Mouse (Mus musculus) heart, adult 2 months (tissue): Measurements from ENCODE around the gene Wnt6. TPM values are rescaled to one million over a fixed set of nuclear protein-coding genes. Genes with fewer than 3 reads are reported as not detected.
"Not testable (repeated sequence)": the region's sequence is repeated elsewhere in the genome, so short reads cannot be mapped to it uniquely, and the experiment has no call there.

Experiments
- DNase-seq, 2 experiments: peaks; one replicate each; pipeline ENCODE4 v3.0.0; 2021
- H3K27ac ChIP-seq: fragments of 200-600 bp; 2 replicates; pipeline ENCODE4 v1.8.1; 2022
- H3K27me3 ChIP-seq: fragments of 200-500 bp; 2 replicates; pipeline ENCODE4 v1.6.1; 2012; ENCODE audit warnings: mild to moderate bottlenecking, low read length, inconsistent platforms, mixed read lengths; ENCODE audit not compliant: control insufficient read depth, insufficient read depth
- H3K36me3 ChIP-seq: fragments of 200-500 bp; 2 replicates; pipeline ENCODE4 v1.6.1; 2012; ENCODE audit warnings: low read length, inconsistent platforms; ENCODE audit not compliant: control insufficient read depth, insufficient read depth
- H3K4me1 ChIP-seq: fragments of 200-500 bp; 2 replicates; pipeline ENCODE4 v1.6.1; 2011; ENCODE audit warnings: low read length; ENCODE audit not compliant: control insufficient read depth, insufficient read depth
- H3K4me3 ChIP-seq: fragments of 200-600 bp; 2 replicates; pipeline ENCODE4 v1.8.1; 2022
- H3K79me2 ChIP-seq: fragments of 200-500 bp; replicated peaks from 2 replicates; pipeline ENCODE4 v1.6.1; 2012; ENCODE audit warnings: mild to moderate bottlenecking, inconsistent platforms, low read length, moderate library complexity, mixed read lengths; ENCODE audit not compliant: control insufficient read depth, insufficient read depth
- H3K9ac ChIP-seq: fragments of 200-500 bp; 2 replicates; pipeline ENCODE4 v1.6.1; 2012; ENCODE audit warnings: low read depth, mild to moderate bottlenecking, control low read depth, inconsistent platforms, low read length, mixed read lengths
- CTCF ChIP-seq: fragments of 200-600 bp; IDR thresholded peaks from 2 replicates; pipeline ENCODE4 v1.8.1; 2022; ENCODE audit warnings: antibody characterized with exemption, mild to moderate bottlenecking, moderate library complexity
- EP300 ChIP-seq: fragments of 200-500 bp; IDR thresholded peaks from 2 replicates; pipeline ENCODE4 v1.6.1; 2011; ENCODE audit warnings: low read depth, low read length, control low read depth; ENCODE audit not compliant: insufficient read depth
- POLR2A ChIP-seq: fragments of 200-500 bp; IDR thresholded peaks from 2 replicates; pipeline ENCODE4 v1.6.1; 2011; ENCODE audit warnings: mild to moderate bottlenecking, low read depth, low read length, control low read depth; ENCODE audit not compliant: insufficient read depth
- WGBS: fragments of 180-500 bp; shearing (Covaris S2); methylation state at CpG from one replicate; pipeline ENCODE4 v1.1.7; 2018; 5-methylcytosine and 5-hydroxymethylcytosine counted together
- intact Hi-C: fragments of 180-260 bp; cut with DNase I; formaldehyde crosslinking; loops from one replicate; pipeline ENCODE4 v1.15.1; 2025
- polyA plus RNA-seq: library from polyadenylated mRNA; depleted of rRNA; stranded (reverse); fragments of >200 nt; gene quantifications from 2 replicates; pipeline ENCODE4 v1.2.3, GENCODE M21; 2012
- total RNA-seq, 2 experiments: library from RNA; stranded (reverse); gene quantifications; 2 replicates each; pipeline ENCODE4 v1.2.3; 2021

The Wnt6 gene
- total and polyA plus RNA-seq, 3 experiments, result 0.32 to 0.70 (median 0.39) TPM

GRCm38 (mm10) chr1:74806360-74807311 lies 34.9 kb downstream of the Wnt6 start:
- WGBS, result 2% methylated on average over 38 of the region's 38 CpGs
- Histone ChIP-seq H3K27me3 (peaks cover 17% of the 10 kb centered on the region), H3K27ac (no peak overlapping the region), H3K4me1 (peaks cover 1% of the 10 kb centered on the region; the same call in 1 of the 2 replicates), H3K4me3 (no peak overlapping the region), H3K9ac (no peak overlapping the region), H3K36me3 (no peaks in the 10 kb centered on the region), H3K79me2 (no peaks in the 10 kb centered on the region)
- TF ChIP-seq EP300 (no peak), CTCF (peak; percentile 34)
- no peak for DNase-seq
- intact Hi-C loops, result loop anchor here (1.0 kb wide), 1 partner anchor 18 kb away; no protein-coding TSS in a partner anchor

GRCm38 (mm10) chr1:74807551-74808071 lies 35.9 kb downstream of the Wnt6 start:
- Histone ChIP-seq H3K27me3 (peaks cover 17% of the 10 kb centered on the region), H3K4me3 (no peak overlapping the region), H3K4me1 (peaks cover 1% of the 10 kb centered on the region; the same call in 1 of the 2 replicates), H3K36me3 (no peaks in the 10 kb centered on the region), H3K79me2 (no peaks in the 10 kb centered on the region), H3K27ac (no peak overlapping the region), H3K9ac (no peak overlapping the region)
- DNase-seq, result no peak
- TF ChIP-seq EP300 (no peak), CTCF (no peak), POLR2A (no peak)
- WGBS, result 17% methylated on average over 23 of the region's 23 CpGs
- intact Hi-C loops, result loop anchor here (1.0 kb wide), 1 partner anchor 19 kb away; no protein-coding TSS in a partner anchor

GRCm38 (mm10) chr1:74808078-74808477 lies 36.4 kb downstream of the Wnt6 start:
- H3K27me3 ChIP-seq, result peaks cover 15% of the 10 kb centered on the region
- H3K4me1 ChIP-seq, result no peaks in the 10 kb centered on the region; the same call in 1 of the 2 replicates
- under 1% methylated on average over 16 of the region's 16 CpGs for WGBS
- H3K79me2 ChIP-seq, result no peaks in the 10 kb centered on the region
- H3K9ac ChIP-seq, result no peak overlapping the region
- DNase-seq, result peak; percentile 87 to 92
- H3K4me3 ChIP-seq, result no peak overlapping the region
- TF ChIP-seq EP300, result peak; percentile 73
- peak; percentile 94; the same call in 1 of the 2 replicates for TF ChIP-seq CTCF
- TF ChIP-seq POLR2A, result no peak
- H3K27ac ChIP-seq, result no peak overlapping the region
- intact Hi-C loops, result no loop called here
- H3K36me3 ChIP-seq, result no peaks in the 10 kb centered on the region

- peaks cover 10% of the 10 kb centered on the region for H3K27me3 ChIP-seq
Observed at GRCm38 (mm10) chr1:74809007-74809406, 37.3 kb downstream of the Wnt6 start.

GRCm38 (mm10) chr1:74814931-74815647 lies 43.4 kb downstream of the Wnt6 start:
- TF ChIP-seq CTCF (no peak), POLR2A (no peak), EP300 (no peak)
- Histone ChIP-seq H3K4me3 (no peak overlapping the region), H3K36me3 (no peaks in the 10 kb centered on the region), H3K27ac (no peak overlapping the region), H3K27me3 (no peaks in the 10 kb centered on the region), H3K4me1 (peaks cover 3% of the 10 kb centered on the region; the same call in 1 of the 2 replicates), H3K9ac (no peak overlapping the region), H3K79me2 (no peaks in the 10 kb centered on the region)
- intact Hi-C loops, result no loop called here
- WGBS, result 71% methylated on average over 9 of the region's 9 CpGs
- no peak for DNase-seq

More at GRCm38 (mm10) chr1:74809007-74809406, 37.3 kb downstream of the Wnt6 start:
- H3K4me1 ChIP-seq, result no peaks in the 10 kb centered on the region
- H3K9ac ChIP-seq, result no peak overlapping the region
- no peak for TF ChIP-seq EP300
- TF ChIP-seq CTCF, result 0 out of 2 replicates have a peak, but pooled peaks have one; percentile 8
- intact Hi-C loops, result no loop called here
- H3K36me3 ChIP-seq, result no peaks in the 10 kb centered on the region
- no peaks in the 10 kb centered on the region for H3K79me2 ChIP-seq
- no peak overlapping the region for H3K4me3 ChIP-seq
- WGBS, result 54% methylated on average over 10 of the region's 10 CpGs
- DNase-seq, result no peak
- no peak overlapping the region for H3K27ac ChIP-seq

- H3K4me3 ChIP-seq, H3K36me3 ChIP-seq, intact Hi-C loops, H3K9ac ChIP-seq, DNase-seq, H3K27ac ChIP-seq, H3K79me2 ChIP-seq, H3K4me1 ChIP-seq, H3K27me3 ChIP-seq: not testable (repeated sequence)
- WGBS, result 90% methylated on average over 6 of the region's 6 CpGs
Observed at GRCm38 (mm10) chr1:74815965-74816364, 44.3 kb downstream of the Wnt6 start.
